Mouse (Mus musculus) G1E (cell line): ENCODE measurements around the gene Alcam.

Experiments used
- CTCF ChIP-seq: IDR thresholded peaks from 2 replicates; pipeline ENCODE4 v1.5.1; 2012; ENCODE audit warnings: low read depth, low read length, inconsistent platforms, mixed read lengths
- GATA1 ChIP-seq: IDR thresholded peaks from 2 replicates; pipeline ENCODE4 v1.6.1; 2012; ENCODE audit warnings: borderline replicate concordance, low read length, inconsistent platforms, mixed read lengths
- GATA2 ChIP-seq: IDR thresholded peaks from 2 replicates; pipeline ENCODE4 v1.6.1; 2012; ENCODE audit warnings: low read depth, low read length, inconsistent platforms, borderline replicate concordance
- POLR2AphosphoS5 ChIP-seq: IDR thresholded peaks from 2 replicates; pipeline ENCODE4 v1.6.1; 2012; ENCODE audit warnings: low read depth, low read length, inconsistent platforms; ENCODE audit not compliant: insufficient replicate concordance
- TAL1 ChIP-seq: conservative IDR thresholded peaks from 2 replicates; pipeline ENCODE4 v1.6.1; 2012; ENCODE audit warnings: low read depth, low read length, inconsistent platforms, mixed read lengths

- TF ChIP-seq GATA1 (no peak), CTCF (no peak), TAL1 (no peak), GATA2 (no peak), POLR2AphosphoS5 (no peak)
Measured at GRCm38 (mm10) chr16:52243421-52243973, 210.4 kb downstream of the Alcam start.
